Mouse (Mus musculus) ES-CJ7 (cell line): ENCODE results near the gene Stk17b.
"Not testable (repeated sequence)": the region's sequence is repeated elsewhere in the genome, so short reads cannot be mapped to it uniquely, and the experiment has no call there.

Source experiments
- DNase-seq: peaks from one replicate; pipeline ENCODE4 v3.0.0; 2011; ENCODE audit warnings: low read depth, low spot score

The Stk17b gene

GRCm38 (mm10) chr1:53728489-53729225 is 56.4 kb downstream of the Stk17b start:
- no peak for DNase-seq

- DNase-seq: no peak
Observed at GRCm38 (mm10) chr1:53726883-53727282, 58.1 kb downstream of the Stk17b start.

GRCm38 (mm10) chr1:53721353-53721752 is 63.7 kb downstream of the Stk17b start:
- no peak for DNase-seq

- DNase-seq: no peak
Observed at GRCm38 (mm10) chr1:53720601-53721351, 64.2 kb downstream of the Stk17b start.

GRCm38 (mm10) chr1:53715966-53716515 is 69.0 kb downstream of the Stk17b start:
- DNase-seq: no peak

GRCm38 (mm10) chr1:53715446-53715845 is 69.6 kb downstream of the Stk17b start:
- peak; percentile 89 for DNase-seq

GRCm38 (mm10) chr1:53713383-53713782 is 71.6 kb downstream of the Stk17b start:
- DNase-seq: not testable (repeated sequence)

- DNase-seq: peak; percentile 51
Observed at GRCm38 (mm10) chr1:53711069-53711468, 74.0 kb downstream of the Stk17b start.

GRCm38 (mm10) chr1:53709602-53710001 is 75.4 kb downstream of the Stk17b start:
- DNase-seq: not testable (repeated sequence)

GRCm38 (mm10) chr1:53706431-53707361 is 78.3 kb downstream of the Stk17b start, which contains the start of gene Dnah7a:
TSS of gene Dnah7a (minus strand) at chr1:53706784.
- peak; percentile 86 for DNase-seq
